Mouse (Mus musculus): Measurements from ENCODE around the gene Endov. TPM values are rescaled to one million over a fixed set of nuclear protein-coding genes. Genes with fewer than 3 reads are reported as not detected.

Endov gene
- total RNA-seq (2021) = 10 to 100 TPM; 23.6 to 25.8 TPM

DNA sequence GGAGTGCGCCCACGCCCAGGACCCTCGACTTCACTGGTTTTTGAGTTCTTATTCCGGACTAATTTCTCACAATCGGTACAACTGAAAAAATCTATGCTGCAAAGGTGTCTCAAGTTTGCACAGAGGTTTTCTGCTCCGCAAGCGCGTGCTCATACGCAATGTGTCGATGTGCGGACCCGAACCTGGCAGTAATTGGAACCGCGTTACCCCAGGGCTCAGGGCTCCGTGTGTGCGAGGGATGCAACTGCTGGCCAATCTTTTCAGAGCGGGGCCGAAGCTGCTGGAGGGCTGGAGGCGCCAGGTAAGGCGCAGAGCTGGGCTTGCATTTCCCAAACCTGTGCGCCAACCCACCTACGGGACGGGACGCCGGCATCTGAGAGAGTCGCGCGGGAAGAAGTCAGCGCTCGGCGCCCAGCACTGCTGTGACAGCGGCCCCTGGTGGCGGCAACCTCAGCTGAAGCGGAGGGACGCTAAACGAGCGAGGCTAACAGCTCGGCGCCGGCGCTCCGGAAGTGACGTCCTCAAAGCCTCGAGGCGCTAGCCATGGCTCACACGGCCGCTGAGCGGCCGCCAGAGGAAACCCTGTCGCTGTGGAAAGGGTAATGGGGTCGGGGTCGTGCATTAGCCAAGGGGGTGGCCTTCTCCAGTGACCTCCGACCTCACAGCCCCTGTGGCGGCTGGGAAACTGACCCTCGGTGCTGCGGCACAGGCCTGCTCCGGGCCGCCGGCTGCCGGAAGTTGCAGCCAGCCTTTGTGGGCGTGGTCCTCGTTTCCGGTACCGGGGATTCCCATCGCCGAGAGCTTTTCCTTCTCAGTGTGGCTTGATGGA lies at the start of gene Endov:
Gene Endov, plus strand, starts transcription at position 487 of the 829 bp plus-strand sequence.
- peak; percentile 97 to 99 for DNase-seq (ENCODE audit: extremely low spot score in 1 of 2, low spot score in 2 of 2)
- intact Hi-C loops (cut with DNase I) = loop anchor here (10.0 kb wide), 1 partner anchor 446 kb away; the partner anchor contains the start of gene Cbx8

GRCm38 (mm10) chr11:119442199-119442598 lies 48.9 kb upstream of the Endov start:
- DNase-seq (ENCODE audit: extremely low spot score in 1 of 2, low spot score in 2 of 2) = no peak
- intact Hi-C loops (cut with DNase I) = no loop called here

GRCm38 (mm10) chr11:119443442-119443841 lies 47.7 kb upstream of the Endov start:
- intact Hi-C loops (cut with DNase I) = no loop called here
- no peak for DNase-seq (ENCODE audit: extremely low spot score in 1 of 2, low spot score in 2 of 2)

GRCm38 (mm10) chr11:119456097-119456496 lies 35.0 kb upstream of the Endov start:
- no peak for DNase-seq (ENCODE audit: extremely low spot score in 1 of 2, low spot score in 2 of 2)
- intact Hi-C loops (cut with DNase I) = no loop called here

DNA sequence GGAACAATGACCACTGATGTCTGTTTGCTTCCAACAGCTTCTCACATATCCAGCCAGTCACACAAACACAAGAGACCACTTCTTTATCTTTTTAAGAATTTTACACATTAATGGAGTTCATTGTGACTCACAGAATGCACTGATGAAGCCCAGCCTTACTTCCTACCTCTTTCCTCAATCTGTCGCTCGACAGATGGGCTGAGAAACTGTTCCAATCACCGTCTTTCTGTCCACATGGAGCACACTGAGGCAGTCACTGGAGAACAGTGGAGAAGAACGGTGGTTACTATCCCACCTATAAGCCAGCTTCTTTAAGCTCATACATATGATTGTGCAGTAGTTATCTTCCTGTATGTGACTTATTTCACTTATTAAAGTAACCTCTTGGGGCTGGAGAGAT lies 13.3 kb upstream of the Endov start:
- intact Hi-C loops (cut with DNase I) = no loop called here
- no peak for DNase-seq (ENCODE audit: extremely low spot score in 1 of 2, low spot score in 2 of 2)

DNA sequence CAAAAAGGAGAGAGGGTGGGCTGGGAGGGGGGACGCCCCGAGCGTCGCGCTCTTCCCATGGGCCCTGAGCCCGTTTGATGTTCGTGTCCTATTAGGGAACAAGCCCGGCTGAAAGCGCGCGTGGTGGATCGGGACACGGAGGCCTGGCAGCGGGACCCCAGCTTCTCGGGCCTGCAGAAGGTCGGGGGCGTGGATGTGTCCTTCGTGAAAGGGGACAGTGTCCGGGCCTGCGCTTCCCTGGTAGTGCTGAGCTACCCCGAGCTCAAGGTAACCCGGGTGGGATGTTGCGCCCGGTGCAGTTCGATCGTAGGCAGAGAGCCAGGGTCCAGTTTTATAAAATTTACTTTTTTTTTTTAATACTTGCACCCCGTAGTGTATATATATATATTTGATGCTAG lies 542 bp downstream of the Endov start:
- intact Hi-C loops (cut with DNase I) = loop anchor here (10.0 kb wide), 1 partner anchor 447 kb away; the partner anchor contains the start of gene Cbx8

GRCm38 (mm10) chr11:119492830-119493229 lies 1.7 kb downstream of the Endov start:
- intact Hi-C loops (cut with DNase I) = loop anchor here (10.0 kb wide), 1 partner anchor 448 kb away; the partner anchor contains the start of gene Cbx8
- DNase-seq (ENCODE audit: extremely low spot score in 1 of 2, low spot score in 2 of 2) = no peak

More for the DNA sequence above, 542 bp downstream of the Endov start:
- no peak for DNase-seq (ENCODE audit: extremely low spot score in 1 of 2, low spot score in 2 of 2)

- intact Hi-C loops (cut with DNase I) = loop anchor here (10.0 kb wide), 1 partner anchor 449 kb away; the partner anchor contains the start of gene Cbx8
- no peak for DNase-seq (ENCODE audit: extremely low spot score in 1 of 2, low spot score in 2 of 2)
Observed at GRCm38 (mm10) chr11:119493516-119493915, 2.4 kb downstream of the Endov start.

DNA sequence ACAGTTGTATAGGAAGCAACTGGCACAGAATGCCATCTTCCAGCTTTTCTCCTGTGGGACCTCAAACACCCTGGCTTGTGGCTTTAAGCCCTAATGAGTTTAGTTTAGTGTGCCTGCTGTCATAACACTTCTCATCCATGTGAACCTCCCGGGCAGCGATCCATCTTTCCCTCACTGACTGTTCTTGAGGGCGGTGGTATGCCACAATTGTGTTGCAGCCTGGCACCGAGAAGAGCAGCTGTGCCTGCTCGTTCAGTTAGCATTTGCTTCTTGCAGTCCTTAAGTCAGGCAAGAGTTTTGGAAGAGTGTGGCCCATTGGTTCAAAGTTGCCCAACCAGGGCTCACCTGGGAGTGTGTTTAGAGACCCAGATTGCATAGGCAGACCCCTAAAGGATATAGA lies 5.0 kb downstream of the Endov start:
- intact Hi-C loops (cut with DNase I) = loop anchor here (10.0 kb wide), 1 partner anchor 451 kb away; the partner anchor contains the start of gene Cbx8
- DNase-seq (ENCODE audit: extremely low spot score in 1 of 2, low spot score in 2 of 2) = no peak

DNA sequence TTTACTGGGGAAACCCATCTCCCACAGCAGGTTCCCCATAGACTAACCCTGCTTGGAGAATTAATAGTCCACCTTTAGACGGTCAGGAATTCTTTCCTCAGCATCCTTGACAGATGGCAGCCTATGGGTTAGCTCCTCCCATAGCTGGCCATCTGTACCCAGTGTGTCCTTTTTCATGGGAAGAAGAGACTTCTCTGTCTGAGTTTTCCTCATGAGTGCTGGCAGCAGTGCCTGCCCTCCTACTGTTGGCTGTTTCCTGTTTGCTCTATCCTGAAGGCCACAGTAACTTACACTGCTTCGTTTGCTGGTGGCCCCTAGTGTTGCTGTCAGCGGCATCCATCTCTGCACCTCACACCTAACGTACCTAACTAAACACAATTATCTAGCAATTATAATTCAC lies 6.3 kb downstream of the Endov start:
- DNase-seq (ENCODE audit: extremely low spot score in 1 of 2, low spot score in 2 of 2) = no peak
- intact Hi-C loops (cut with DNase I) = loop anchor here (10.0 kb wide), 1 partner anchor 453 kb away; the partner anchor contains the start of gene Cbx8

DNA sequence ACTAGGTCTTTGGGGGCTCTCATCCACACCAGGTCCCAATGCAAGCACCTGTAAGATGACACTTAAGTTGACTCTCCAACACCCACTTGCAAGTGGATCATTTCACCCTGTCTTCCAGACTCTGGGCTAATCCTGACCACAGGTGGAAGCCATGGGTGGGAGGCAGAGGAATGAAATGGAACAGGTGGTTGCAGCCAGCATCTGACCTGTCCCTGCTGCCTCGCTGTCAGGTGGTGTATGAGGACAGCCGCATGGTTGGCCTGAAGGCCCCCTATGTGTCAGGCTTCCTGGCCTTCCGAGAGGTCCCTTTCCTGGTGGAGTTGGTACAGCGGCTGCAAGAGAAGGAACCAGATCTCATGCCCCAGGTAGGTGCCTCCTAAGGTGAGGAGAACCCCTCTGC lies 8.2 kb downstream of the Endov start:
- no peak for DNase-seq (ENCODE audit: extremely low spot score in 1 of 2, low spot score in 2 of 2)
- intact Hi-C loops (cut with DNase I) = loop anchor here (10.0 kb wide), 1 partner anchor 454 kb away; the partner anchor contains the start of gene Cbx8

DNA sequence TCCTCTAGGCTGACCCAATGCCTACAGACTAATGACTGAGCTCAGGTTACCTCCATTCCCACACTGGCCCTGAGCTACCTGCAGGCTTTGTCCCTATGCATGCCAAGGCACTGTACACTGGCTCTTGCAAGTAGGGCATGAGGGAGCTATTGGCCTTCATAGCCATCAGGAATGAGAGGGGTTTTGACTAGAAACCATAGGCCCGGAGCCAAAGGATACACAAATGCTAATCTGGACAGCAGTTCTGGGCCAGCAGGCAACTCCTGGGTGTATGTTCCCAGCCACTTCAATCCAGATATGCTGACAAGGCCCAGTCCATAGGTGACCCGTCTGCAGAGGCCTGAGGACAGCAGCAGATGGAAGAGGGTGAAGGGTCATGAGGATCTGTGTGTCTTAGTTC lies 8.9 kb downstream of the Endov start:
- intact Hi-C loops (cut with DNase I) = loop anchor here (5.0 kb wide), 1 partner anchor 122 kb away; no protein-coding TSS in a partner anchor
- DNase-seq (ENCODE audit: extremely low spot score in 1 of 2, low spot score in 2 of 2) = no peak

DNA sequence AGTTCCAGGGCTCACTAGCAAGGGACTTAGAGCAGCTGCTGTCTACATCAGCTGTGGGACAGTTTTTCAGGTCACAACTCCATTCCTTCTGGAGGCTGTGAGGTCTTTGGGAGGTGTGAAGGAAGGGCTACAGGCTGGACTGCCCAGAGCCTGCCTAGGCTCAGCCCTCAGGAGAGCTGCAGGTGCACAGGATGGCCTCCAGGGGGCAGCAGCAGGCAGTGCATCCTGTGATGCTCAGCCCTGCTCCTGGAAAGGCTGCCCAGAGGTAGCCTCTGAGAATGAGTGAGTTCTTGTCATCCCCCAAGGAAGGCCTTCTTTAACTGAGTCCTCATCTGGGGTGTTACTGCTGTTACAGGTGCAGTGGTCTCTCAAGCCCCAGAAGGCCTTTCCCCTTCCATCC lies 12.5 kb downstream of the Endov start:
- intact Hi-C loops (cut with DNase I) = loop anchor here (1.0 to 5.0 kb wide), 2 partner anchors 119 to 402 kb away; no protein-coding TSS in a partner anchor
- DNase-seq (ENCODE audit: extremely low spot score in 1 of 2, low spot score in 2 of 2) = peak; percentile 64 to 80

- DNase-seq (ENCODE audit: extremely low spot score in 1 of 2, low spot score in 2 of 2) = no peak
- intact Hi-C loops (cut with DNase I) = no loop called here
Observed at GRCm38 (mm10) chr11:119506386-119506785, 15.2 kb downstream of the Endov start.

DNA sequence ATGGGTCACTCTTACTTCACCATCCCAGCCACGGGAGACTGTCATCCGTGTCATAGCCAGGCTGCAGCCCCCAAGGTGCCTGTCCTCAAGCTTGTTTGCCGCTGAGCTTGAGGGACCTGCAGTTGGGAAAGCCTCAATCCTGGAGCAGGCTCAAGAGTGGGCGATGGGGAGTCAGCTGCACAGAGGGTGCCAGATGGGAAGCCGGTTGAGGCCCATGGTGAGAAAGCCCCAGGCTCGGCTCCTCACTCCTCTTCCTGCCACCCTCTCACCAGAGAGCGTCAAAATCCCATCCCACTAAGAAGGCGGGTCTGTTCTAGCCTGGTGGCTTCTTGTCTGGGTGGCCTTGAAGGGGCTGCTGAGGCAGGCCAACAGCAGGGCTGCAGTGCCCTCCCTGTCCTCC lies 16.6 kb downstream of the Endov start:
- intact Hi-C loops (cut with DNase I) = no loop called here
- DNase-seq (ENCODE audit: extremely low spot score in 1 of 2, low spot score in 2 of 2) = no peak

GRCm38 (mm10) chr11:119509165-119509776 lies 18.1 kb downstream of the Endov start:
- intact Hi-C loops (cut with DNase I) = no loop called here
- no peak for DNase-seq (ENCODE audit: extremely low spot score in 1 of 2, low spot score in 2 of 2)

- intact Hi-C loops (cut with DNase I) = no loop called here
- DNase-seq (ENCODE audit: extremely low spot score in 1 of 2, low spot score in 2 of 2) = no peak
Observed at GRCm38 (mm10) chr11:119513038-119513659, 22.0 kb downstream of the Endov start.

- intact Hi-C loops (cut with DNase I) = no loop called here
- DNase-seq (ENCODE audit: extremely low spot score in 1 of 2, low spot score in 2 of 2) = no peak
Observed at GRCm38 (mm10) chr11:119514108-119514860, 23.1 kb downstream of the Endov start.
